Comparison of ENCODE assay signal across 8 mouse cellular contexts in genomic region chr16:18628948-18629340, GRCm38 (mm10). TPM values are rescaled to one million over a fixed set of nuclear protein-coding genes. Genes with fewer than 3 reads are reported as not detected.
A peak's percentile ranks its signal among the peaks of the same experiment; 100 is the strongest.
DNase-seq lines count a peak whose midpoint lies in the region; ATAC-seq and TF ChIP-seq lines count a peak whose summit lies in the region.

No protein-coding gene starts in this region.

- no peak for TF ChIP-seq POLR2A in cortical plate, adult 2 months (IDR thresholded peaks at IDR 0.05; ENCODE audit: extremely low read depth, insufficient read depth, low read length)
- no peak for TF ChIP-seq POLR2A in myocyte (IDR thresholded peaks at IDR 0.05; ENCODE audit: insufficient read length, low read depth)

- peak overlapping the region; percentile 5 for H3ac ChIP-seq in myocyte (ENCODE audit: control insufficient read depth, insufficient read length)

- H3K27me3 ChIP-seq in hindbrain, embryonic 16.5 days (replicated peaks; ENCODE audit: control insufficient read depth, insufficient read depth, low read length), result peaks cover 17% of the 10 kb centered on the region
- H3K27me3 ChIP-seq in myocyte (ENCODE audit: control insufficient read depth, insufficient read depth, insufficient read length), result no peaks in the 10 kb centered on the region

- no peak for TF ChIP-seq CTCF in layer of hippocampus, adult 2 months (conservative IDR thresholded peaks at IDR 0.05)
- TF ChIP-seq CTCF in cortical plate, adult 2 months (IDR thresholded peaks at IDR 0.05; ENCODE audit: extremely low read depth, insufficient read depth, low read length), result no peak

- peak overlapping the region; percentile 91 for H3K27ac ChIP-seq in layer of hippocampus, adult 2 months
- peak overlapping the region; percentile 92 for H3K27ac ChIP-seq in cortical plate, adult 2 months (ENCODE audit: insufficient read depth, low read length)
- peak overlapping the region; percentile 85 for H3K27ac ChIP-seq in hindbrain, embryonic 16.5 days (ENCODE audit: low read depth, low read length)

- peaks cover 14% of the 10 kb centered on the region for H3K36me3 ChIP-seq in hindbrain, embryonic 16.5 days (ENCODE audit: control insufficient read depth, insufficient read depth, low read length)
- H3K36me3 ChIP-seq in myocyte (ENCODE audit: control insufficient read depth, insufficient read depth), result peaks cover 6% of the 10 kb centered on the region

- peaks cover 2% of the 10 kb centered on the region; the same call in 1 of the 2 replicates for H3K9me3 ChIP-seq in hindbrain, embryonic 16.5 days (ENCODE audit: control insufficient read depth, low read length)

- no peak for DNase-seq in layer of hippocampus, adult 2 months (ENCODE audit: low spot score in 2 of 2)
- DNase-seq in layer of hippocampus, adult 9-10 months (ENCODE audit: low spot score), result no peak
- DNase-seq in embryo, embryonic 11 days, result no peak
- DNase-seq in adrenal gland, adult 2 months, result no peak

- H3K4me1 ChIP-seq in cortical plate, adult 2 months (ENCODE audit: control insufficient read depth, insufficient read depth, low read length), result peaks cover 3% of the 10 kb centered on the region
- peaks cover 31% of the 10 kb centered on the region for H3K4me1 ChIP-seq in hindbrain, embryonic 16.5 days (ENCODE audit: control insufficient read depth, insufficient read depth, low read depth, low read length)

- peak overlapping the region; percentile 96 for H3K9ac ChIP-seq in hindbrain, embryonic 16.5 days (ENCODE audit: low read depth, low read length)

- peak overlapping the region; percentile 88 for H3K4me2 ChIP-seq in hindbrain, embryonic 16.5 days (ENCODE audit: low read length)
- H3K4me2 ChIP-seq in myocyte (ENCODE audit: low read depth), result peak overlapping the region; percentile 90

- ATAC-seq in hindbrain, embryonic 16.5 days, result no peak; the same call in 1 of the 2 replicates
- ATAC-seq in CD4-positive, CD25-positive, alpha-beta regulatory T cell, adult 4 months, result no peak

- peaks cover 21% of the 10 kb centered on the region for H3K79me2 ChIP-seq in myocyte (ENCODE audit: control insufficient read depth, insufficient read depth)

- 21% methylated on average over 2 of the region's 2 CpGs for WGBS in hindbrain, embryonic 16.5 days

- peak overlapping the region; percentile 68 for H3K4me3 ChIP-seq in layer of hippocampus, adult 2 months
- H3K4me3 ChIP-seq in cortical plate, adult 2 months (ENCODE audit: insufficient read depth, low read length), result peak overlapping the region; percentile 90
- H3K4me3 ChIP-seq in hindbrain, embryonic 16.5 days (ENCODE audit: low read length), result peak overlapping the region; percentile 83
- peak overlapping the region; percentile 61 for H3K4me3 ChIP-seq in myocyte

TF ChIP-seq in myocyte, 11 proteins besides CTCF, POLR2A, EP300 and RAD21:
- TF ChIP-seq REST (IDR thresholded peaks at IDR 0.05; ENCODE audit: insufficient read depth, insufficient read length), result no peak
- no peak for TF ChIP-seq E2F4 (IDR thresholded peaks at IDR 0.05; ENCODE audit: insufficient read depth)
- no peak for TF ChIP-seq TCF12 (IDR thresholded peaks at IDR 0.05; ENCODE audit: insufficient read depth, poor library complexity, severe bottlenecking)
- no peak for TF ChIP-seq TCF3 (IDR thresholded peaks at IDR 0.05; ENCODE audit: insufficient read length, low read depth)
- TF ChIP-seq CEBPB (IDR thresholded peaks at IDR 0.05; ENCODE audit: insufficient read depth, poor library complexity, severe bottlenecking), result no peak
- TF ChIP-seq MYOD1 (IDR thresholded peaks at IDR 0.05; ENCODE audit: control insufficient read depth in 1 of 3, insufficient read length in 2 of 3, low read depth in 2 of 3), result no peak
- no peak for TF ChIP-seq MAX (IDR thresholded peaks at IDR 0.05; ENCODE audit: low read depth)
- TF ChIP-seq MYOG (IDR thresholded peaks at IDR 0.05; ENCODE audit: control insufficient read depth in 1 of 3, insufficient read depth in 1 of 3, insufficient read length in 2 of 3, low read depth in 2 of 3), result no peak
- no peak for TF ChIP-seq POLR2AphosphoS2 (IDR thresholded peaks at IDR 0.05; ENCODE audit: insufficient read length, low read depth)
- TF ChIP-seq USF1 (IDR thresholded peaks at IDR 0.05; ENCODE audit: low read depth), result no peak
- no peak for TF ChIP-seq SRF (IDR thresholded peaks at IDR 0.05; ENCODE audit: control insufficient read depth, insufficient read length, low read depth)

RNA-seq across cellular contexts. Expression of gene Sept5, which starts 0.8 kb away (rescaled TPM):
- 100 to 1,000 TPM; 560 to 619 TPM for total RNA-seq in layer of hippocampus, adult 2 months (2021)
- polyA plus RNA-seq in cortical plate, adult 2 months (2012; rRNA removed), result 999 TPM in 2 replicates
- polyA plus RNA-seq in hindbrain, embryonic 16.5 days (2015; fragmentation: Nextera tagmentation; extraction: Ambion mirVana), result 230 and 249 TPM in 2 replicates
- polyA plus RNA-seq in myocyte (2012; fragmentation: generic; extraction: Trizol), result 112 TPM
- polyA plus RNA-seq in CD4-positive, CD25-positive, alpha-beta regulatory T cell, adult 4 months (2017; shearing (Covaris generic)), result 1 to 10 TPM in 1 of 2 experiments, under 1 TPM in 1; 0.36 to 1.5 TPM
- 10 to 100 TPM; 12.6 to 12.9 TPM for total RNA-seq in adrenal gland, adult 2 months (2021)
- polyA plus RNA-seq in adrenal gland, adult 2 months (2012; rRNA removed), result 8.0 and 9.1 TPM in 2 replicates

RNA-seq across cellular contexts. Expression of gene Gm49601, which starts 2.7 kb away (rescaled TPM):
- total RNA-seq in layer of hippocampus, adult 2 months (2021), result 100 to 1,000 TPM; 207 to 223 TPM
- 156 and 173 TPM in 2 replicates for polyA plus RNA-seq in cortical plate, adult 2 months (2012; rRNA removed)
- polyA plus RNA-seq in hindbrain, embryonic 16.5 days (2015; fragmentation: Nextera tagmentation; extraction: Ambion mirVana), result 18.7 and 22.6 TPM in 2 replicates
- 11.4 TPM for polyA plus RNA-seq in myocyte (2012; fragmentation: generic; extraction: Trizol)
- polyA plus RNA-seq in CD4-positive, CD25-positive, alpha-beta regulatory T cell, adult 4 months (2017; shearing (Covaris generic)), result not detected
- 1 to 10 TPM; 2.4 to 3.6 TPM for total RNA-seq in adrenal gland, adult 2 months (2021)
- polyA plus RNA-seq in adrenal gland, adult 2 months (2012; rRNA removed), result 3.7 and 4.0 TPM in 2 replicates

RNA-seq across cellular contexts. Expression of gene Gp1bb, which starts 6.7 kb away (rescaled TPM):
- 1 to 10 TPM; 1.0 to 1.4 TPM for total RNA-seq in layer of hippocampus, adult 2 months (2021)
- 4.5 and 4.6 TPM in 2 replicates for polyA plus RNA-seq in cortical plate, adult 2 months (2012; rRNA removed)
- 9.6 and 9.7 TPM in 2 replicates for polyA plus RNA-seq in hindbrain, embryonic 16.5 days (2015; fragmentation: Nextera tagmentation; extraction: Ambion mirVana)
- 9.4 TPM for polyA plus RNA-seq in myocyte (2012; fragmentation: generic; extraction: Trizol)
- not detected for polyA plus RNA-seq in CD4-positive, CD25-positive, alpha-beta regulatory T cell, adult 4 months (2017; shearing (Covaris generic))
- total RNA-seq in adrenal gland, adult 2 months (2021), result not detected
- 2.1 and 4.0 TPM in 2 replicates for polyA plus RNA-seq in adrenal gland, adult 2 months (2012; rRNA removed)

RNA-seq across cellular contexts. Expression of gene Tbx1, which starts 38.5 kb away (rescaled TPM):
- 1 to 10 TPM; 1.4 to 1.5 TPM for total RNA-seq in layer of hippocampus, adult 2 months (2021)
- 2.1 and 3.6 TPM in 2 replicates for polyA plus RNA-seq in cortical plate, adult 2 months (2012; rRNA removed)
- polyA plus RNA-seq in hindbrain, embryonic 16.5 days (2015; fragmentation: Nextera tagmentation; extraction: Ambion mirVana), result 0.89 and 0.90 TPM in 2 replicates
- 16.9 TPM for polyA plus RNA-seq in myocyte (2012; fragmentation: generic; extraction: Trizol)
- not detected for polyA plus RNA-seq in CD4-positive, CD25-positive, alpha-beta regulatory T cell, adult 4 months (2017; shearing (Covaris generic))
- total RNA-seq in adrenal gland, adult 2 months (2021), result under 1 TPM in 1 of 2 experiments, not detected in 1; 0.28 TPM
- 0.47 and 0.49 TPM in 2 replicates for polyA plus RNA-seq in adrenal gland, adult 2 months (2012; rRNA removed)

Comparison
In these comparisons a context has a peak if more than half of its experiments do, and no peak if none do; other contexts are left out.
1. RNA of gene Sept5, which starts 0.8 kb away (polyA plus RNA-seq): 999 TPM in cortical plate, adult 2 months, 230 to 249 TPM in hindbrain, embryonic 16.5 days and 112 TPM in myocyte (single experiment); 8.0 to 9.1 TPM in adrenal gland, adult 2 months and 0.36 to 1.5 TPM in CD4-positive, CD25-positive, alpha-beta regulatory T cell, adult 4 months; every median in the first group is over 10 times any median in the second.
2. Peak in every context shown above with its lines, with median percentiles within 50 percentile points of each other: H3K27ac ChIP-seq and H3K4me3 ChIP-seq.